Mouse (Mus musculus) right cerebral cortex, adult 2 months (tissue): ENCODE data around the gene Tspyl4.

ENCODE experiments used
- DNase-seq, 2 experiments: peaks; one replicate each; pipeline ENCODE4 v3.0.0; 2021 to 2022; ENCODE audit warnings: low spot score in 2 of 2

Tspyl4 gene

GRCm38 (mm10) chr10:34320809-34321208 is 23.6 kb downstream of the Tspyl4 start:
- DNase-seq = no peak

- DNase-seq = no peak
Observed at GRCm38 (mm10) chr10:34326701-34327100, 29.5 kb downstream of the Tspyl4 start.

- no peak for DNase-seq
Observed at GRCm38 (mm10) chr10:34327144-34327543, 29.9 kb downstream of the Tspyl4 start.

GRCm38 (mm10) chr10:34328310-34328709 is 31.1 kb downstream of the Tspyl4 start:
- peak; percentile 59 to 71 for DNase-seq

- DNase-seq = no peak
Observed at GRCm38 (mm10) chr10:34341014-34341413, 43.8 kb downstream of the Tspyl4 start.

GRCm38 (mm10) chr10:34341886-34342285 is 44.6 kb downstream of the Tspyl4 start:
- no peak for DNase-seq
